Mouse (Mus musculus) megakaryocyte, adult 5-6 weeks (primary cell): ENCODE data around the gene Clec4f. TPM values are rescaled to one million over a fixed set of nuclear protein-coding genes. Genes with fewer than 3 reads are reported as not detected.
"Not testable (repeated sequence)": the region's sequence is repeated elsewhere in the genome, so short reads cannot be mapped to it uniquely, and the experiment has no call there.

ENCODE experiments used
- ATAC-seq: 2 replicates; pipeline ENCODE4 v1.8.0; 2016; ENCODE audit warnings: mild to moderate bottlenecking, inconsistent platforms; ENCODE audit not compliant: poor library complexity, severe bottlenecking
- total RNA-seq, 2 experiments: library from RNA; stranded (forward) in 1 of 2; stranded (reverse) in 1 of 2; fragments of 153-499, 151-499 nt in 1 of 2; fragments of 221-1000, 200-1000 nt in 1 of 2; gene quantifications; 2 replicates each; pipeline versions ENCODE4 v1.2.3 to v1.2.4; 2015 to 2017

Gene Clec4f
- total RNA-seq, 2 experiments from 2014 or later: not detected

DNA sequence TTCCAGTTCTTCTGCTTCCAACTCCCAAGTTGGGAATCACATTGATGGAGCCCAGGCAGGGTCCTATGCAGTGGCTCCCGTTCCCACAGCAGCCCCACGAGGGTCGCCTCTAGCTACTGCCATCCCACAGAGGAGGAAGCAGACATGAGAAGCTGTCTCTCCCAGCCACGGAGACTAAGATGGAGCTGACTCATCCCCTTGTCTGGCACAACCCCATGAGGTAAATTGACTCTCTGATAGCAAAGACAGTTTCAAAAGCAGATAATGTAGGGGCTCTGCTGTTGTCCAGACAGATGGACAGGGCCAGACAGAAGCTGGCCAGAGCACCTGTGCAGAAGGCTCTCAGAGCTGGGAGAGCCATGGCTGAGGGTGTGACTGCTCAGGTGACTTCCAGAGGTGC is 21.4 kb downstream of the Clec4f start:
- ATAC-seq: not testable (repeated sequence)

DNA sequence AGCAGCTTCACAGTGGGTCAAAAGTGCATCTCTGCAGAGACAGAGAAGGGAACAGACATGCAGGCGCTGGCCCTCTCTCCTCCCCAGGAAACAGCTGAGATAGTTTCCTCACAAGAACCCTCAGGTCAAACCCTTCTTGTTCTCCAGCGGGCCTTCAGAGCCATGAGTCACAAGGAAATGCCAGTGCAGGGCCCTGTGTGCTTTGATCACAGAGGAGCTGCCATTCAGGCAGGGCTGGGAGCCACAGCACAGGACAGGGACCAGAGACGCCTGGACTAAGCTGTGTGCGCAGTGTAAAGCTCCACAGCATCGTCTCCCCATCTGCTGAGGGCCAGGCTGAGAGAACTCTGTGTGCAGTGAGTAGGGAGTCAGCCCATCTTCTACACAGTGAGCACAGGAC is 21.9 kb downstream of the Clec4f start:
- ATAC-seq: not testable (repeated sequence)

DNA sequence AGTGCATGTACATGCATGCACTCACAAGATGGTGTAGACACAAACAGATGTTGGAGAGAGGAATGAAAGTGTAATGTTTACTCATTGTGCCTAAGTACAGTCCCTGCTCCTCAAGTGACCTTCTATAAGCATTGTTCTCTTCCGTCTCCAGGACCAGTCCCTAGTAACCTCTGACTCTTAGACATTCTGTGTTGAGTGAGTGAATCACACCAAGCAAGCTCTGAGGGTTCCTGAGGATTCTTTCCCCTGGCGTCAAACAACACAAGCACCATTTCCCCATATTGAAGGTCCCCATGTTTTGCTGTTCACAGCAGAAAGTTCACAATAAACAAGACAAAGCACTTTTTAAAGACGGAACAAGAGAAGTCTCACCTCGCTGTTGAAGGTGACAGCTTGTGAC is 24.2 kb downstream of the Clec4f start:
- no peak for ATAC-seq

DNA sequence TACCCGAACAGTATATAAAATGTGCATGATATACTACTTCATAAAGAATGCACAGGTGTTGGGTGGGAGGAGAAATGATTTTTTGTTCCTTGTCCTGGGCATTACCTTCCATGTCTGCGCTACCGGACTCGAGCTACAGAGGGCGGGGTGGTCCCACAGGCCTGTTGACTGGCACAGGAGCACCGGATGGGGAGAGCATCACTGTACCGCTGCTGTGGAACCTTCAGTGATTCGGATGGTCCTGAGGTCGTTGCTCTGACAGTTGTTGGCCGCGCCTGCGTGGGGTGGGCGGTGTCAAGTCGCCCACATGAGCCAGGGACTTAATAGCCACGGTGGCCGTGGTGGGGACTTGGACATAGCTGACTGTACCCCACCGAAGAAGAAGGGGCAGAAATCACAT is 29.2 kb downstream of the Clec4f start:
- ATAC-seq: no peak

DNA sequence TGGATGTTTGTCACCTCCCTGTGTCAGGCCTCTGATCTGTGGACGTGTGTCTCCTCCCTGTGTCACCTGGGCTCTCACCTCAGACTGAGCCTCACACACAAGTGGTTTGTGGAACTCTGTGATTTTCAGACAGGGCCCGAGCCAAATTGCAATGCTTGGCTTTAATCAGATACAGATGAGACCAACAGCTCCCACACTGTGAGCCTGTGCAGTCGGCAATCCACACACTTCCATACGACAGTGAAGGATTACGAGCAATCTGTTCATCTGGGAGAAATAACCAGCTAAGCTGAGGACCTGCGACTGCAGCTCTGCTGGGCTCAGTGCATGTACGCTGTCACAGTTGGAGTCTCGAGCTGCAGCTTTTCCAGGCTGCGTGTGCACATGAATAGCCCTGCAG is 36.0 kb downstream of the Clec4f start:
- no peak for ATAC-seq

DNA sequence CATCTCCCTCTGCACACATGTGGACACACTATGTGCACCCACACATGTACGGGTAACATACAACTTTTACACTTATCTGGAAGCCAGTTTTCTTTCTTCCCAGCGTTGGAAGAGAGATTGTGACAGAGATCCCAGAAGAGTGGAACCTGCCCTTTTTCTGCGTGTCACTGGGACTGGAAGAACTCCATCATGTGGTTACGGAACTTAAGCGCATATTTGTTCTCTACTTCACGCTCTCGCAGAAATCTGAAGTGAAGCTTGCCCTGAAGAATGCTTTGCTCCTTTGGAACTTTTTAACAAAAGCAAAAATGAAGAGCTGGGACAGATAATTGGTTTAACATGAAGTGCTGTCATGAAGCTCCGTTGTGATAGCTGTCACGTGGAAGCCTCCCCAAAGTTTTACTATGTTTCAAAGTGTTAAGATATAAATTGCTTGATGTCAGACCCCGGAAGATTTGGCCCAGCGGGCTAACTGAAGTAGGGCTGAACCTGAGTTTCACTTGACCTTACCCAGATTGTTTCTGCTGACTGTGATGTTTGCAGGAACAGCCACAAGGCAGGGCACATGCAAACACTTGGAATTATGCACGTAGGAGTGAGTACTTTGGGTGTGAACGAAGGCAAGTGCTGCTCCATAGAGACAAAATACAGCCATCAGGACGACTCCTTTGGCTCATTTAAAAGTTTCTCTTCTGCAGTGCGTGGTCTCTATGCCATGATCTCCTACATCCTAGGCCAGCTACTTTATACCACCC is 38.2 kb downstream of the Clec4f start:
- ATAC-seq: no peak

DNA sequence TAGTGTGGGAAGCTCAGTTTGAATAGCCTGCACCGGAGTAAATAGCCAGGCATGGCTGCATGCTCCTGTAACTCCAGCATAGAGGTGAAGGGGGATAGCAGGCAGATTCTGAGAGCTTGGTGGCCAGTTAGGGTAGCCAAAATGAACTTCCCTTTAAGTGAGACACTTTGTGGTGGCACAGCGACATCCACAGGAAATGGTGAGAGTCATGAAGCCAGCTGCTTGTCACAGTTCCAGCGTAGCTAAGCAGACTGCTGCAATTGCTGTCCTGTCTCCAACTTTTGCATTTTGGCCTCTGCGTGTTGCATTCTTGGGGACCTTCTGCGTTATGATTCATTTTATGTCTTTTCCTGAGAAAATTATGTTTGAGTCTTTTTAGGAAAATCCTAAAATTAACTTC is 39.5 kb downstream of the Clec4f start:
- ATAC-seq: peak; percentile 49; the same call in 1 of the 2 replicates

DNA sequence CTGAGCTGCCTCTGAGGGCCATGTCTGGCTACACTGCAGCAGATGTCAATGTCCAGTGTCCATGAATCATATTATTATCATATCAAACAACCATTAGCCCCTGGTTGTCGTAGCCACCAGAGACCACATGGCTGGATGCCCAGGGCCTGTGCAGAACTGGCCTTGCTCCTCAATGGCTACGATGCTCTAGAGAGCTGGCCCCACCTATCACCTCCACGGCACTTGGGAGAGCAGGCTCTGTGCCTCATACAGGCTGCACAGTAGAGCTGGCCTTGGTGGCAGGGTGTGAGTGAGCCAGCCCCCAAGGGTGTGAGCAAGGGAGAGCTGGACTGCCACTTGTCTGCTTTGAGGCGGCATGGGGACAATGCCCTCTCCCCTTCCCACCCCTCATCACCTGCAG is 41.5 kb downstream of the Clec4f start:
- ATAC-seq: no peak

DNA sequence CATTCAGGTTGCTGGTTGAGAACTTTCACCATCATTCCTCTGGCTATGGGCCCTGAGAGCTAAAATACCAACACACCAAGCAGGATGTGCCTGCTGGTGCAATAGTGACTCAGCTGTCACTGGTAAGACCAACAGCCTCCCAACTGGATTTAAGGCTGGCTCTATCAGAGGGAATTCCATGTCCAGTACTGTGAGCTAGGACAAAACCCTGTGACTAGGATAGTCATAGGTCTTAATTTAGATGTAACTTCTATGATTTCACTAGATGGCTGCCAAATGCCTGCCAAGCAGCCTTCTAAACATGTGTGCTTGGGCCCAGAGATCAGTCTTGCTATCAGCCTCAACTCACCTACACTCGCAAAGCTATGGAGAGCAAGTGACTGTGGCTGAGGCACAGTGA is 43.0 kb downstream of the Clec4f start:
- no peak for ATAC-seq

DNA sequence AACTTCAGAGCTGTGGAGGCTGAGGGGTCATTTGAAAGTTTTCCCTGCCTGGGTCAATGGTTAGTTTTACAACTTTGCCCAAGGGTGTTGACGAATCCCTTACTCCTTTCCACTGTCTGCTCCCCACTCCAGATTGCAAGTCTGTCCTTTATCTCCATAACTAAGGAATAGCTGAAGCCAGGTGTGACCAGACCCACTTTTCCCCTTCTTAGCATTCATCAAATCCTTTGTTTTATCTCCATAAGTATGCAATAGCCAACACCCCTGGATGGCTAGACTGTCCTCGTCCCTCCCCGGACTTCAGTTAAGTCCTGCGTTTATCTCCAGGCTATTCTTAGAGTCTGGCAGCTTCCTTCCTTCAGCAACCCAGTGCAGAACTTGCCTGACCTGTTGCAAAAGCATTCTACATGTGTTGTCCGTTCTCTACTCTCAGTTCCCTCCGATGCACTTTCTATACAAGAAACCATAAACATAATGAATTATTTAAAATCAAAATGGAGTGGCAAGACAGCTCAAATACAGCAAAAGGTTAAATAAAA is 56.3 kb downstream of the Clec4f start:
- ATAC-seq: peak; percentile 67

DNA sequence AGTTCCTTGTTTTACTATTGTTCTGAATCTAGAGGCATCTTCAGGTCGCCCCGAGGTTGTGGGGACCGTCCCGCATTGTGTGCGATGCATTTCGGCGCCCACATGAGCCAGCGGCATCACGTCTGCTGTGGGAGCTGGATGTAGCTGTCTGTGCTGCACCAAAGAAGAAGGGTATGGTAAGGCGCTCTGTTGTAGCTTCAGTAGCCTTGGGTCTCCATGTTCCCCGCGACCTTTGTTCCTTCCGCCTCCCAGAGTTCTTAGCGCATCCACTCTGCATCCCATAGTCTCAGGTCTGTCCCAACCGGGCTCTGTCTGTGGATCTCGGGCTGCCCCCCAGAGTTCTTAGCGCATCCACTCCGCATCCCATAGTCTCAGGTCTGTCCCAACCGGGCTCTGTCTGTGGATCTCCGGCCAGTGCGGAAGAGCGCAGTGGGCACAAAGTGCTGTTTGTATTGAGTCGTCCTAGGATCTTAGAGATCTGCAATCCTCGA is 56.9 kb downstream of the Clec4f start:
- peak; percentile 47 for ATAC-seq

DNA sequence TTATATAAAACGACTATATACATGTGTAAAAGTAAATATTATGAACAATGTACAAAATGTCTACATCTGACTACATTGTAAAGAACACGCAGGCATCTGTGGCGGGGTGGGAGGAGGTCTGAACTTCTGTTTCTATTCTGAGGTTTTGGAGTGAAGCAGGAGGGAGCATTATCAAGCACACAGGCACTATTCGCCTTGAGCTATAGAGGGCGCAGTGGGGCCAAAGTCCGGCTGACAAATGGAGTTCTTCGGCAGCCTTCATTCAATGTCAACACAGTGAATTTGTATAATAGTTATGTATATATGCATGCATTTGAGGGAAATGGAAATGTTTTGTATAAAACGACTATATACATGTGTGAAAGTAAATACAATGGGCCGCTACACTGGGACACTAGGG is 57.3 kb downstream of the Clec4f start:
- ATAC-seq: peak; percentile 67

DNA sequence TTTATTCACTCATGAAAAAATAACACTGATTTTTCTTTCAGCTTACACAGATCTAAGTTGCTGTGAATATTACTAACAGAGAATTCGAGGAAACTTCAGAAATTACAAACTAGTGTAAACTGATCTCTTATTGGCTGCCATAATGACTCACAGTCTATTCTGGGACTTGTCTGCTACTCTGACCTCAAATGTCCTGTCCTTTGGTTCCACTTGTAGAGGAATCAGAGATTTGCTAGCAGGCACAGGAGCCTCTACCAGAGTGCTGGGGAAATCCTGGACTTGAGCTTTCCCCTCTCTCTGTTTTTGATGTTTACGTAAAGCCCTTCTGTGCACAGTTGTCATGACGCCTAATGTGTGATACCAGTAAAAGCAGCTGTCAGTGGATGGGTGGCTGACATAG is 58.0 kb downstream of the Clec4f start:
- no peak for ATAC-seq

DNA sequence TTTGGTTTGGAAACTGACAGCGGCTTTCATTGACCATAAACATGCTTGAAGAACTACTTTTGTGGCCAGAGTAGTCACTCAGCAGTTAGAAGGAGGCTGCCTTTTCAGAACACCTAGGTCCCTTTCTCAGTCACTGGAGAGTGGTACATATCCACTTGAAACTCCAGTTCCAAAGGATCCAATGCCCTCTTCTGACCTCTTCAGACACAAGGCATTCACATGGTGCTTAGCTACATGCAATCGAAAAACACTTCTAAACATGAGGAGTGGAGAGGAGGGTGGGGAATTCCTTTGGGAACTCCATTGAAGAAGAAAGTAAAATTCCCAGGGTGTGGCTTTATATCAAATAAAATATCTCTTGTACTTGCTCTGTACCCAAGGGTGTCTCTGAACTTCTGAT is 61.0 kb downstream of the Clec4f start:
- no peak for ATAC-seq

Other genes starting within 250 kb of the Clec4f start
- 36.1 and 36.2 TPM in 2 replicates for gene Tet3, start 197.1 kb downstream of the Clec4f start, total RNA-seq (2015)
- gene Tet3, start 197.1 kb downstream of the Clec4f start, total RNA-seq (2017): 15.8 and 23.1 TPM in 2 replicates
- 39.1 and 55.5 TPM in 2 replicates for gene Dguok, start 149.2 kb downstream of the Clec4f start, total RNA-seq (2015)
- gene Dguok, start 149.2 kb downstream of the Clec4f start, total RNA-seq (2017): 33.3 and 34.4 TPM in 2 replicates
- gene Actg2, start 119.9 kb downstream of the Clec4f start, total RNA-seq (2015): not detected in 2 replicates
- not detected in 2 replicates for gene Actg2, start 119.9 kb downstream of the Clec4f start, total RNA-seq (2017)
- 46.6 and 48.9 TPM in 2 replicates for gene Stambp, start 83.5 kb downstream of the Clec4f start, total RNA-seq (2015)
- 9.0 and 18.0 TPM in 2 replicates for gene Stambp, start 83.5 kb downstream of the Clec4f start, total RNA-seq (2017)
- not detected in 2 replicates for gene Cd207, start 21.7 kb upstream of the Clec4f start, total RNA-seq (2015)
- not detected in 2 replicates for gene Cd207, start 21.7 kb upstream of the Clec4f start, total RNA-seq (2017)
- gene Vax2, start 55.1 kb upstream of the Clec4f start, total RNA-seq (2015): not detected in 2 replicates
- not detected in 2 replicates for gene Vax2, start 55.1 kb upstream of the Clec4f start, total RNA-seq (2017)
- gene Atp6v1b1, start 86.8 kb upstream of the Clec4f start, total RNA-seq (2015): not detected in 2 replicates
- not detected in 2 replicates for gene Atp6v1b1, start 86.8 kb upstream of the Clec4f start, total RNA-seq (2017)
- gene Ankrd53, start 106.5 kb upstream of the Clec4f start, total RNA-seq (2015): not detected in 2 replicates
- not detected in 2 replicates for gene Ankrd53, start 106.5 kb upstream of the Clec4f start, total RNA-seq (2017)
- gene Tex261, start 119.6 kb upstream of the Clec4f start, total RNA-seq (2015): 58.9 and 59.1 TPM in 2 replicates
- 38.2 and 44.0 TPM in 2 replicates for gene Tex261, start 119.6 kb upstream of the Clec4f start, total RNA-seq (2017)
- gene Nagk, start 138.8 kb upstream of the Clec4f start, total RNA-seq (2015): 31.7 and 34.7 TPM in 2 replicates
- 24.5 and 28.3 TPM in 2 replicates for gene Nagk, start 138.8 kb upstream of the Clec4f start, total RNA-seq (2017)
- gene Paip2b, start 175.6 kb upstream of the Clec4f start, total RNA-seq (2015): 4.5 and 4.8 TPM in 2 replicates
- 6.5 and 7.4 TPM in 2 replicates for gene Paip2b, start 175.6 kb upstream of the Clec4f start, total RNA-seq (2017)
- gene Zfp638, start 210.9 kb upstream of the Clec4f start, total RNA-seq (2015): 173 and 186 TPM in 2 replicates
- gene Zfp638, start 210.9 kb upstream of the Clec4f start, total RNA-seq (2017): 175 and 190 TPM in 2 replicates